Mouse (Mus musculus): ENCODE measurements around the gene Gm8947.
"Not testable (repeated sequence)": the region's sequence is repeated elsewhere in the genome, so short reads cannot be mapped to it uniquely, and the experiment has no call there.

DNA sequence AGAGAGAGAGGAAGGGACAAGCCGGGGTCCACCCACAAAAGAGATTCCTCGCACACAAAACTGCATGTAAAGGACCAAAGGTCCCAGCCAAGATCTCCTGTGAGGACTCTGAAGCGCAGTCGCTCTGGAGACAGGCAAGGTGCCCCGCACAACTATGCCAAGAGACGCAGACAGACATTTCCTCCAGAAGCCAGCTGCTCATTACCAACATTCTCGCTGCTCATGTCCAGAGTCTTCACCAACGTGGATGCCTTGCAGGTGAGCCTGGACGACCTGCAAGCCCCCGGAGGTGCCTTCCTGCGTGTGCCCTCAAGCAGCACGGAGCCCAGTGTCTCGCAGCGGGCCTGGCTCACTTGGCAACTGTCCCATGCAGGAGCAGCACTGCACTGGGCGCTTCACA, 563 bp downstream of the Gm8947 start:
- not testable (repeated sequence) for TF ChIP-seq CTCF (IDR thresholded peaks at IDR 0.05; ENCODE audit: extremely low read depth, insufficient read length, insufficient replicate concordance, low read depth, low read length); POLR2A (IDR thresholded peaks at IDR 0.05; ENCODE audit: low read depth, low read length)
